Mouse (Mus musculus) liver (tissue): ENCODE data around the gene Tbxas1.

Source experiments
- DNase-seq: peaks from one replicate; pipeline ENCODE4 v3.0.0-alpha.2; 2020; ENCODE audit warnings: mixed read lengths

The Tbxas1 gene

GRCm38 (mm10) chr6:38923870-38924817, 48.9 kb downstream of the Tbxas1 start:
- peak; percentile 95 for DNase-seq

DNA sequence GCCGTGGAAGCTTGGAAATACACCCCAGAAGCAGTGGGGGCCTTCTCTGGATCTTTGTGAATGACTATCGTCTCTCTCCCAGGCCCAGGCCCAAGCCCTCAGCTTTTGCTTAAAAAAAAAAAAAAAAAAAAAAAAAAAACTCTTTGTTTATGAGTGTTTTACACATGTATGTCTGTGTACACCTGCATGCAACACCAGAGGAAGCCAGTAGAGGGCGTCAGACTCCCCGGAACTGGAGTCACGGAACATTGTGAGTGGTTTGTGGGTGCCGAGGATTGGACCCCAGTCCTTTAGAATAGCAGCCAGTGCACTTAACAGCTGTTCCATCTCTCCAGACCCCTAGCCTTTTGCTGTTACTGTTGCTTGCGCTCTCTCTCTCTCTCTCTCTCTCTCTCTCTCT, 50.5 kb downstream of the Tbxas1 start:
- peak; percentile 79 for DNase-seq

DNA sequence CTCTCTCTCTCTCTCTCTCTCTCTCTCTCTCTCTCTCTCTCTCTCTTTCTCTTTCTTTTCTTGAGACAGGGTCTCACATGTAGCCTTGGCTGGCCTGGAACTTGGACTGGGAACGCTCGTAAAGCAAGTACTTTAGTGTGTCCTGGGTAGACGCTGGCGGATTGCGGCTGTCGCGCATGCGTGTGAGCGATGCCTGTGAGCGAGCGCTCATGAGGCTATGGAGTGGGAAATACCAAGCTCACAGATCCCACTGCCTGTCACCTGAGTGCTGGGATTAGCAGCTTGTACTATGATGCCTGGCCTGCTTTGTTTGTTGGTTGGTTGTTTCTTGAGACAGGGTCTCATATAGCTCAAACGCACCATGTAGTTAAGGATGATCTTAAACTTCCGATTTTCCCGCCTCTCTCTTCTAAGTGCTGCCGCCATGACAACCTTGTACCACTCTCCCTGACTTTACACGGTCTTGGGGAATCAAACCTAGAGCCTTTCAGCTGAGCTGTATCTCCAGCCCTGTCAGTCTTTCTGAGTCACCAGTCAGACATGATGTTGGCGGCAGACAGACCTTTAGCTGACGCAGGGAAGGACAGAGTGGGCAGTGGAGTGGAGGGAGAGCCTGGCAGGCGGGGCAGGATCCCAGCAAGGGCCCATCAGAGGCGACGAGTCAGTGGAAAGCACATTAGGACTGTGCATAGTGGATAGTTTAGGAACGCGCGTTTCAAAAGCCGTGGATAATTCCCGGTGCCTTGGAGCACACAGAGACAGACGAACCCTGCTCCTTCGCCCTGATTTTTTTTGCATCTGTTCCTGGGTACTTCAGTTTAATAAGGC, 51.1 kb downstream of the Tbxas1 start:
- peak; percentile 78 for DNase-seq

DNA sequence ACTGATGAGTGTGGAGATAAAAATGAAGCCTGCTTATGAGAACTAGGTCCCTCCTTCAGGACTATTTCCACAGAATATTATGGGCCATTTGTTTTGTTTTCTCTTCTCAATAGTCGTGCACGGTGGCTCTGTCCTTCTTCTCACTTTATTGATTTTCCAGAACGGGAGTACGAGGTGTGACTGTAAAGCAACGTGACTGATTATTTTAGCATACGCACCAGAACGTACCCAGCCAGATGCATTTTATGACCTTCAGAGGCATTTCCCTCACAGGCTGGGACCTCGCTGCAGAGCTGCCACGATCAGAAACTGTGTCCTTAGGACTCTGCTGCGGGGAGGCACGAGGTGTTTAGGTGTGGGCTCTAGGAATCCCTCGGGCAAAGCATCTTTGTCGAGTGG, 51.8 kb downstream of the Tbxas1 start:
- no peak for DNase-seq

- no peak for DNase-seq
These were observed 53.3 kb downstream of the Tbxas1 start for GRCm38 (mm10) chr6:38928489-38928888.

GRCm38 (mm10) chr6:38936009-38936408, 60.8 kb downstream of the Tbxas1 start:
- no peak for DNase-seq

DNA sequence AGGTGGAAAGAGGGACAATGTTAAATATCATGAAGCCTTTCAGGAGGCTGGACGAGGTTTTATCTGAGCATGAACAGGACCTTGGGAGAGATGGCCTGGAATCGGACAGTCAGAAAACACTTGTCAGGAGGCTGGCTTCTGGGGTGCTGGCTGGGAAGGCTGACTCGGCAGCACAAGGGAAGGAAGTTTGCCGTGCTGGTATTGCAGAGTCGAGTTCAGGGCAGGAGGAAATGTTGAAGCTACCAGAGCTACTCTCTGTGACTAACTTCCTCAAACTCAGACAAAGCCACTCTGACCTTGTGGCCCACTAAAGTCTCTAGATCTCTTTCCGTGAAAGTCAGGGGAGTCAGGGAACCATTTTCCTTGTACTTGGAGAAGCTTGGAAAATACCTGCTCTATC, 63.2 kb downstream of the Tbxas1 start:
- no peak for DNase-seq

- no peak for DNase-seq
These were observed 63.9 kb downstream of the Tbxas1 start for GRCm38 (mm10) chr6:38939096-38939495.

GRCm38 (mm10) chr6:38941016-38941415, 65.8 kb downstream of the Tbxas1 start:
- no peak for DNase-seq

DNA sequence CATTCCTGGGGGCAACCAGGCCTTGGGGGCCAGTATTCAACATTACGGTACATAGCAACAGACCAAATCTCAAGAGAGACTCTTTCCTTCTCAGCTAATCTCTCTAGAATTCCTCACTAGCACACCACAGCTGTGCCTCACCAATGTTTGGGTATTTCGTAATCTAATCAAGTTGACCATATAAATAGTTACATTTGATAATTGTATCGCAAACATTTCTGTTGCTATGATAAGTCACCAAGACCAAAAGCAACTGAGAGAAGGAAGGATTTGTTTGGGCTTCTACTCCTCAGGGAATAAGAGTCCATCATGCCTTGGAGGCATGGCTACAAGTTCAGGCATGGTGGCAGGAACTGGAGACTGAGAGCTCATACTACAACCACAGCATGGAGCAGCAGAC, 67.6 kb downstream of the Tbxas1 start:
- no peak for DNase-seq

GRCm38 (mm10) chr6:38944392-38944791, 69.2 kb downstream of the Tbxas1 start:
- no peak for DNase-seq

GRCm38 (mm10) chr6:38944826-38945225, 69.6 kb downstream of the Tbxas1 start:
- no peak for DNase-seq

GRCm38 (mm10) chr6:38945681-38946080, 70.5 kb downstream of the Tbxas1 start:
- no peak for DNase-seq

- DNase-seq, result no peak
These were observed 72.1 kb downstream of the Tbxas1 start for GRCm38 (mm10) chr6:38947282-38947681.

DNA sequence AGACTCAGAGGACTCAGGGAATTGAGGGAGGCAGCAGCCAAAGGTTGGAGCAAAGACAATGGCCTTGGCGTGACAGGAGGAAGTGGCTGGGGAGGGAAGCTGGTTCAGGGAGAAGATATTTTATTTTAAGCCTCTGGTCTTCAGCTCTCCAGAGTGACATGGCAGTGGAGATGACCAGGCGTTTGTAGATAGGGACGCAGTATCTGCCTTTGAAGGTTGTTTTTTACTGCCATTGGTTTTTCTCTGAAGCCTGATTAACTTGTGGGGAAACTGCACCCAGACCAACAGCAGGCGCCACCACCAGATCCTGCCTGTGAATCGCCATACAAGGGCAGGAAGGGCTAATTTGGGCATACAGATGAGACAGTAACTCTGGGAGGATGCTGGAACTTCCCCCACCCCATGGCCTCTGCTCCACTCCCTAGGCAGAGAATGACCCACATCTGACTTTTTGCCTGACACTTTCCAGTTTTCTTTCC, 74.5 kb downstream of the Tbxas1 start:
- DNase-seq, result peak; percentile 55

- DNase-seq, result no peak
These were observed 75.1 kb downstream of the Tbxas1 start for GRCm38 (mm10) chr6:38950341-38950740.

GRCm38 (mm10) chr6:38950838-38951237, 75.6 kb downstream of the Tbxas1 start:
- DNase-seq, result no peak

DNA sequence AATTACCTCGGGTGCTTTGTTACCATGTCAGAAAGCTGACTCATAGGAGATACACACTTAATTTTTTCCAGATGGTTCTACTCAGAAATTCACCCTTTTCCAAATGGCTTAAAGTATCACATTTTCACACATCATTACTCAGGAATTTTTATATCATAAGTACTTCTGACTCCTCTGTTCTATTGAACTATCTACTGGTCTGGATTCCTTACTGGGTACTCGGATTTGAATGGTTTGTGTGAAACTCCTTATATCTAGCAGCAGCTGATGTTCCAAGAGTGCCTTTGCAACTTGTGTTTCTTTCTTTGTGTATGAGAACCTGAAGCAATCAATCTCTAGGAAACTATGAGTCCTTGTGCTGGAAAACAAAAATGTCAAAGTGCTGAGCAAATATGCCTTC, 81.4 kb downstream of the Tbxas1 start:
- DNase-seq, result no peak

GRCm38 (mm10) chr6:38957246-38957645, 82.0 kb downstream of the Tbxas1 start:
- DNase-seq, result no peak

GRCm38 (mm10) chr6:38959502-38959901, 84.3 kb downstream of the Tbxas1 start:
- no peak for DNase-seq

DNA sequence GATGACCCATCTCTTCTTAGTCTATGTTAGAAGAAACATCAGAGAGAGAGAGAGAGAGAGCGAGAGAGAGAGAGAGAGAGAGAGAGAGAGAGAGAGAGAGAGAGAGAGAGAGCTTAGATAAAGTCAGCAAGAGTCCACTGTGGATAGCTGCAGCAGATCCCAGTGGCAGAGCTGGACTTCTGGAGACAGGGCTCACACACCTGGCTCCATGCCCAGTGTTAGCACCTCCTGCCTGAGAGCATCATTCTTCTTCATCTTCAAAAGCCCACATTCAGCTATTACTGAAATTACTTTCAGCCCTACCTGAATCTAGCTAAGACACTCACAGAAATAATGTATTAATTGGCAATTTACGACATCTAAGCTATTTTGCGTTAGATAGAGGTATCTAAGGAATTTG, 85.2 kb downstream of the Tbxas1 start:
- DNase-seq, result no peak

- DNase-seq, result no peak
These were observed 85.7 kb downstream of the Tbxas1 start for GRCm38 (mm10) chr6:38960791-38961426.

- DNase-seq, result no peak
These were observed 86.3 kb downstream of the Tbxas1 start for GRCm38 (mm10) chr6:38961427-38962033.
